Mouse (Mus musculus) thymus, postnatal 4 days (tissue): Measurements from ENCODE around the gene Csrnp3.

ENCODE experiments used
- DNase-seq: peaks from one replicate; pipeline ENCODE4 v3.0.0; 2021

The Csrnp3 gene

GRCm38 (mm10) chr2:65870919-65871582 lies 25.5 kb downstream of the Csrnp3 start:
- DNase-seq, result no peak

DNA sequence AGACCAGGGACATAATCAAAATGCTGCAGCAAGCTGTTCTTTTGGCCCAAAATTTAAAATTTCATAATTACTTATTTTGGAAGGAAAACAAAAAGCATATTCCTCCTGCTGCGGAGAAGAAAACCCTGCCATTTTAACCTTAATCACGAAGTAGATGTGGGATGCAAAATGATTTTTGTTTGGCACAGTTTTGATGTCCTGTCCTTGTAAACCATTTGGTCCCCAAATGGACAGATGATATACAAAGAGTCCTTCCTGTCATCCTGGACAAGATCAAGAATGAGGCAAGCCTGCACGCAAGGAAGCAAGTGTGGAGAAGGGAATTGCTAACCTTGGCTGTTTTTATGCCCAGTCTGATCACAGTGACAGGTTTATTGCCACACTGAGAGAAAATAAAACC lies 46.0 kb downstream of the Csrnp3 start:
- DNase-seq, result no peak

DNA sequence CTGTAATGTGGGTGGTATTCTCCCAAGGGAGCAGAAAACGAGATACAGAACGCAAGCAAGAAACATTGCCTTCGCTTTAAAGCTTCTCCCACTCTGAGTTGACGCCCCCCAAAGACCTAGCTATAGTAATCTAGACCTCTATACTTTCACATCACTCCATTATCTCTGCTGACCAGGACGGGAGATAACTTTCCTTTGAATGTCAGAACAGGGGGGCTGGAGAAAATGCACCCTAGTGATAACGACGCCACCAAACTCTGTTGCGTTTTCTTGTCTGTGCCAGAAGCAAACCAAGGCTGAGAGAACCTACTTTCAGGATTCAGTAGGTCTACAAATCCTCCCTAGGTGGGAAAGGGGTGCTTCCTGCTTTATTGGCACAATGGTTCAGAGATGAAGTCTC lies 47.7 kb downstream of the Csrnp3 start:
- DNase-seq, result no peak

- DNase-seq, result no peak
Observed at GRCm38 (mm10) chr2:65894299-65894698, 48.7 kb downstream of the Csrnp3 start.

DNA sequence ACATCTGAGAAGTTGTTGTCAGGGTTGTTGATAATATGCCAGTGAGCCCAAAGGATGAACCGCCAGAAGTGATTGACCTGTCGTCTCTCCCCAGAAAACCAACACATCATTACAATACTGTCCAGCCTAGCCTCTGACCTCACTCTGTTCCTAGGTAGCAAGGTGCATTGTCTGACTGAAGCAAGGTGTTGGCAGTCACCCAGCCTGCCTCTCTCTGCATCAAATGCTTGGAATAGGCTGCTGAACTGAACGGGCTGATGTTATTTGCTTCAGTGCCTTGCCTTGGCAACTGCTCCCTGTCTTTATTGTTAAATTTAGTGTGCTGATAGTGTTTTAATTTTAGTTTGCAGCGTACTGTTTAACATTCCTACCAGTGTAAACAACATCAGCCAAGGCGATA lies 51.0 kb downstream of the Csrnp3 start:
- no peak for DNase-seq

DNA sequence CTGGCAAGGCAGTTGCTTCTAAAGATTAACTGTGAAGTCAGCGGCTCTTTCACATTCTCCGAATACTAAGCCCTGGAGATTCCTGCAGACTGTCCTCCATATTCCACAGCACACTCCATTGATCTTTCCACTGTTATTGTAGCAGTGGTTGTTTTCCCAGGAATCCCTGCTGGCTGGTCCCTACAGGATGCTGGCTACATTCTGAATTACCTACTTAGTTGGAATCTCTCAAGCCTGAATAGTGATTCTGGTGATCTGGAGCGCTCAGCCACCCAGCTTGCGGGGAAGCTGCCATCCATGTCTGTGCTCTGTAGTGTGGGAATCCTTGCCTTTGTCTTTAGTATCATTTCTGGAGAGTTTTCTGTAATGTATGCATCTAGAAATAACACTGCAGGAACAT lies 51.5 kb downstream of the Csrnp3 start:
- DNase-seq, result no peak

- no peak for DNase-seq
Observed at GRCm38 (mm10) chr2:65899478-65899877, 53.9 kb downstream of the Csrnp3 start.

GRCm38 (mm10) chr2:65908526-65908925 lies 63.0 kb downstream of the Csrnp3 start:
- DNase-seq, result no peak

GRCm38 (mm10) chr2:65909724-65910521 lies 64.4 kb downstream of the Csrnp3 start:
- no peak for DNase-seq

DNA sequence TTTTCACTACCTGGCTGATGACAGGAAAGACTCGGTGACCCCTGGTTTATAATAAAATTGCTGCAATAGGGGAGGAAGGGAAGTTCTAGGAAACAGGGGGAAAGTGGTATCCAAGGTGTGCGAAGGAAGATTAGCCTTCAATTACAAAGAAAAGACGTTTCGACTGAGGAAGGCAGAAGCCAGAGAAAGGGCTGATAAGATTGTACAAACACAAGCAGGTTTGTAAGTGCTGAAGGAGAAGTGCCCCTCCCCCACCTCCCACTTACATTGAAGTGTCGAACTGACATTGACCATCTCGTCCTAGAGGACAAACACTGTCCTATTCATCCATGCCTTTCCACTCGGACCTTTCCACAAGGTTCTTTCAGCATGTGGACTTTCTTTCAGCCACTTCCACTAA lies 70.4 kb downstream of the Csrnp3 start:
- no peak for DNase-seq

DNA sequence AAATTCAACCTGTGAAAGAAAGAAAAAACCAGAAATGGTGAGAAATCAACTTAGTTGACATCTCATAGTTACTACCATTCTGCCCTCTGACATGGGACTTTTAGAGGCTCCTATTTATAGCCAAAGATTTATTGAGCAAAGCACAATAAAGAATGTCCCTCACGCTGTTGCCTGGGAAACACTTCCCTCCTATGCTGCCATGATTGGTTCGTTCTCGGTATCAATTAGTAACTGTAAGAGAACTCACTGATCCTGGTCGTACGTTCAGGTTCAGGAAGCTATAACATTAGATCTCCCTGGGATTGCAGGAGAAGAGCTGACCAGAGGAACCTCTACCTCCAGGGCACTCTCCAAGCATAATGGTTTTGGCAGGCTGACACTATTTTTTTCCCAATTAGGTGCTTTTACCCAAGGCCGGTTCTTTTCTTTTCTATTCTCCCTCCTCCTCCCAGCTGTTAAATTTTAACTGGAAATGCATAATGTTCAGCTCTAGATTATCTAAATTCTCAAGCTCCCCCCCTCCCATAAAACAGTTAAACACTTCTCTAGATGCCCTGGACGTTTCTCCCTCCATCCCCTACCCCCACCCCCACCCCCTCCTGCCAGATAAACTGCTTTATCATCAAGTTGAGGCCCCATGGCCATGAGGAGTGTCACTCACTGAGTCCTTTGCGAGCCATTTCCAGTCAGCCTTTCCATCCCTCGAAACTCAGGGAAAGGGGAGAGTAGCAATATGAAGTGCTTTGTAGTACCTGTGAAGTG lies 75.3 kb downstream of the Csrnp3 start:
- no peak for DNase-seq

GRCm38 (mm10) chr2:65925363-65925941 lies 79.9 kb downstream of the Csrnp3 start:
- DNase-seq, result no peak

DNA sequence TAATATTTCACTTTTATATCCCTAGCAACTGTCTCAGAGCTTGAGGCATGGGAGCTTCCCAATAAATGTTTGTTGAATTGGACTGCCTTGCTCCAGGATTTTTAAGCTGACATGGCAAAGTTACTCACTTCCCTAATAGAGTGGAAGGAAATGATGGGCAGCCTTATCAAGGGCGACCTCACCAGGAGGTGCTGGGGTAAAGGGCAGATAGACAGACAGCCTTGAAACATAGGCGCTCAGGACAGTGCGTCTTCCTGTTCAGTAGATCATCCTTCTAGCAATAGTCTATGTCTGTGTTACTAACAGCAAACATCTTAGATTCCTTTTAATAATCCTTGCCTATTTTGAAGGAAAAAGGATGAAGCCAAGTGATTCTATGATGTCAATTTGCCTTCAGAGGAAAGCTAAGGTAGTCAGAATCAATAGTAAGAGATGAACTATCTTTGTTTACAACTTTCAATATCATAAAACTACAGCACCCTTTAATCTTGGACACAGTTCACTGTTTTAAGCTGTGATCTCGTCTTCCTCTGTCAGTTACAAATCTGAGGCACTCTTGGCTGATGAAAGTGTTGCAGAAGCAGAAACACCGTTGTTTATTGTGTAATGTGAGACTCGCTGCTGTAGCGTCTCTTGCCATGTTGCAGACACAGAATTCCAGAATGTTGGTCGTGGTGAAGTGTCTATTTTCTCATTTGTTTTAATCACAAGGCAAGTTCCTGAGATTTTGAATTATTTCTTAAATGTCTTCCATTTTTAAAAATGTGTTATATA lies 81.6 kb downstream of the Csrnp3 start:
- no peak for DNase-seq

DNA sequence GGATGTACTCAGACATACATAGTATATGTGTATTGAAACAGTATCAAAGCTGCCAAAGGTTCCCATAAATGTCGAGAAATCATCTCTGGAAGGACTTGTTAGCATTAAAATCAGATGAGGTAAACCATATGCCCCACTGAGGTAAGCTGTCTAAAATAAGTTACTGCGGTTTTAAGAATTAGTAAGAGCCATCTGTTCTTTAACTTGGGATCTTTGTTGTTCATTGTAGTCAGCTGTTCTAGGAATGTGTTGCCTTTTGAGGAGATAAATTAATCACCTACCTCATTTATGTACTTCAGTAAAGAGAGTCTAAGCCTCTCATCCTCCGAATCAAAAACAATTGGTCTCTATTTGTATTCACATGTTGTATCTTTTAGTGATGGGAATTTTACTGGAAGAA lies 83.7 kb downstream of the Csrnp3 start:
- DNase-seq, result no peak

GRCm38 (mm10) chr2:65929927-65930326 lies 84.4 kb downstream of the Csrnp3 start:
- DNase-seq, result no peak

DNA sequence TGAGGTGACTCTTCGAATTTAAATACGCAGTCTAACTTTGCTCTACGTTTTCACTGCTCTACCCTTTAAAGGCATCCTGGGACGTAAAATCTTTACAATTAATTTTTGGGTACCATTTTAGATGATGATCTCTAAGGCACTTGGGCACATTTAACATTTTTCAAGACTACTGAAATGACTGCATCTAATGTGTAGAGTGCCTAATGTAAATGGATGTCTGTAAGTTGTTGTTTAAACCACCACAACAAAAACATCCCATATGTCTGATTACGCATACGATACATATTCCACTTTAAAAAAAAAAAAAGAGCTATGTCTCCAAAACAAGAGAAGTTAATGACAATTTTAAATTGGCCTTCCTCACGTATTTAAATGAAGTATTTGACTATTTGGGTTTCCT lies 85.7 kb downstream of the Csrnp3 start:
- DNase-seq, result no peak

DNA sequence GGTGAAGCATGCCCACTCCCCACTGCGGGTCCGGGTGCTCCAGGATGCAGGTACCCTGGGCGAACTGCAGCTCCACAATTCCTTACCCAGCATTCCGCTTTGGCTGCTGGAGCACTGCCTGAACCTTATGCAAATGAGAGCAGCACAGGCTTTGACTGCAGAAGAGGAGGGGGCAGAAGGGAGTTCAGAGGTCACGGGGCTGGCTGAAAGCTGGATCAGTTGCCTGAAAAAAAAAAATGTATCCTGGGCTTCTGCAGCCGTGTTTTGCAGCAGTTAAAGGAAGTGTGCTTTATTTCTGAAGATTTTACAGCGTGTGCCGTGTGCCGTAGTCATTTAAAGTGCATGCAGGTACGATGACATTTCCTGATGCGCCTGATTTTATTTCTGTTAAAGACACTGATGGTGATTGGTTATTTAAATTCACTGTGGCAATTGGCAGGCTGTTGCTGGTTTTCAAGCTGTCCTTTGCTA lies 86.3 kb downstream of the Csrnp3 start:
- no peak for DNase-seq

DNA sequence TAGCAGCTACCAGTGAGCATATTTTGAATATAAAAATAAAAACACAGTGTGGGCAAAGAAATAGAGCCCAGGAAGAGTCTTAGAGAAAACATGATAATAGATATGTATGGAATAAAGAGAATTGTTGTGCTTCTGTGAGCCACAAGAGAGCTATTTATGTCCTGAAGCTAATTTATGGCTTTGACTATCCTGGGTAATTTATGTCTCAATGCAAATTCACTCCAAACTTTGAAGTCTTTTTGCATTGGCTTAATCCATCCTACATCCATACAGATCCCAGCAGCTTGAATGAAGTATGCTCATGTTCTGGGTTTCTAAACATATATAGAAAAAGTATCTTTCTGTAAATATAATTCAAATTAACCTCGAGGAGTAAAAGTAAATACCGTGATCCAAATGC lies 88.5 kb downstream of the Csrnp3 start:
- no peak for DNase-seq

- no peak for DNase-seq
Observed at GRCm38 (mm10) chr2:65938900-65939299, 93.3 kb downstream of the Csrnp3 start.

- DNase-seq, result no peak
Observed at GRCm38 (mm10) chr2:65940351-65940750, 94.8 kb downstream of the Csrnp3 start.

DNA sequence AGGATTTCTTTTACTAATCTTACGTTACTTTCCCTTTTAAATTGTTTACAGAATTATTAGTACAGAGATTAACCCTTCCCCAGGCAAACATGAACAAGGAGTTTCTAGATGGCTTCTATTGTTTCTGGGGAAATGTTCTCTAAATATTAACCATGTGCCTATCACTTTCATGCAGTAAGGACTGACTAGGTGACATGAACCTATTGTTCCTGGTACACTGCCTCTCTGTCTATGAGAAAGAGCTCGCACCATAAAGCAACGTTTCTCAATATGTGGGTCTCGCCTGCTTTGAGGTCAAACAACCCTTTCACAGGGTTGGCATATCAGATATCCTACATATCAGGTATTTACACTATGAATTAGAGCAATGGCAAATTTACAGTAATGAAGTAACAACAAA lies 96.8 kb downstream of the Csrnp3 start:
- no peak for DNase-seq

GRCm38 (mm10) chr2:65948808-65949207 lies 103.2 kb downstream of the Csrnp3 start:
- no peak for DNase-seq
